Mouse (Mus musculus) spleen, postnatal 36 days (tissue): ENCODE measurements at regions not wholly inside any gene's neighbourhood (a gene's known extent, or its start where the extent isn't known, plus 50 kb on each side); places are given as distances from the start of the nearest gene placed in this dataset.

Experiments
- DNase-seq, 2 experiments: peaks; one replicate each; pipeline ENCODE4 v3.0.0; 2022; ENCODE audit warnings: low spot score in 2 of 2, mixed read lengths in 1 of 2

DNA sequence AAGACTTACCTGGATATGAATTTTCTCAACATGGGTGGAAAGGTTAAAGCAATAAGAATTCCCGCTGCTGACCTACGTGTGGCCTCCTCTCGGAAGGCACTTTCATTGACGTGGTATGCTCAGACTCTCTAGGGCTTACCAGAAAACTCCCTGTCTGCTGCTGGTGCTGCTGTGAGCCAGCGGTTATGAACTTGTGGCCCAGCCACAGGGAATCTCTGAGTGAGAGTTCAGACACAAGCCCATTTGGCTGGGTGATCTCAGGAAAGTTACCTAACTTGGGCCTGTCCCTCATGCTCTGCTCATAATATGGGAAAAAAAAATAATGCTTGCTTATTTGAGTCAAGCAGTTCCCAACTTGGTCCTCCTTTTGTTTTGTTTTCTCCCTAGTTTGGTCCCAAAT, 459.5 kb upstream of the Adamts5 start:
- DNase-seq: no peak

GRCm38 (mm10) chr16:86355036-86355435, 453.4 kb upstream of the Adamts5 start:
- no peak for DNase-seq

- no peak for DNase-seq
Measured at GRCm38 (mm10) chr16:86347753-86348152, 446.1 kb upstream of the Adamts5 start.

DNA sequence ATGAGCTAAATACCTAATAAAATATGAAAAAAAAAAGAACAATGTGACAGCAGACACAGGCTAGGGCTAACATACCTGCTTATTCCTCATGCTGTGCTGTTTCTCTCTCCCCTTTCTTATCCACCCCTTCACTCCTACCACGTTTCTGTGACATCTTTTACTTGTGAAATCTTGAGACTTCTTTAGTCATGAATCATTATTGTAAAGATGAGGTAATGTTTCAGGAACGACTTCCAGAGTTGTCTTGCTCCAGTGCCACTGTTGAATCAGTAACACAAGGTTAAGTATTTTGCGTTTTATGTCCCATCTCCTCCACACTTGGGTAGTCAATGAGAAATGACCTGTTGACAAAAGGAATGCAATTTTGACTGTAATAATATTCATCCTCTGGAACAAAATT, 445.3 kb upstream of the Adamts5 start:
- no peak for DNase-seq

DNA sequence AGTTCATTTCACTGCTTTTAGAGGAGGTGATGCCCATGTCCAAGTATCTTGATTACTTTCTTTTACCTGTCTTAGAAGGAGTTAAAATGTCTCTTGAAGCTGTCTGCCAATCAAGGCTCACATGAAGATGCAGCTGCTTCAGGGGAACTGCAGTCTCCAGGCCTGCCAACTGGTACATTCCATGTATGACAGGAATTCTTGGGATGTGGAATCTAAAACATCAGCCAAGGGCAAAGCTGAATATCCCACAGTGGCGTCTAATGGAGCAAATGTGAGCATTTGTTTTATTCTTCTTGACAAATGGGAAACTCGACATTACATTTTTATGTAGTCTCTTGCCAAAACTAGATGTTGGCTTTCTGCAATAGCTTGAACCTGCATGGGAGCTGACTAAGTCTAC, 438.7 kb upstream of the Adamts5 start:
- no peak for DNase-seq

DNA sequence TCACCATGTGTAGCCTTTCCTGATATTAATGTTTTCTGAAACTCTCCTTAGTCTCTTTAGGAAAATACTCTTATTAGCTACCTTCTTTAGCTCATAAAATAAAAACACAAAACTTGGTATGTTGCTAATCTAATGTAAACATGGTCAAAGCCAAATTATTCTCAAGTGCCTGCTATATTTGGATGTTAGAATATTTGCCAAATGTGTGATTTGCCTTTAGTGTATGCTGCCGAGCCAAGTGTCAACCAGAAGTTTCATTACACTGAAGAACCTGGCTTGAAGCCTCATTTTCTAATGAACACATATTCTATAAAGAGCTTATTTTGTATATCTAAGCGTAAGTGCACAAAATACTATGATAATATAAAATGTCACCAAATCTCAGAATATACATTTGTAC, 423.8 kb upstream of the Adamts5 start:
- DNase-seq: no peak

DNA sequence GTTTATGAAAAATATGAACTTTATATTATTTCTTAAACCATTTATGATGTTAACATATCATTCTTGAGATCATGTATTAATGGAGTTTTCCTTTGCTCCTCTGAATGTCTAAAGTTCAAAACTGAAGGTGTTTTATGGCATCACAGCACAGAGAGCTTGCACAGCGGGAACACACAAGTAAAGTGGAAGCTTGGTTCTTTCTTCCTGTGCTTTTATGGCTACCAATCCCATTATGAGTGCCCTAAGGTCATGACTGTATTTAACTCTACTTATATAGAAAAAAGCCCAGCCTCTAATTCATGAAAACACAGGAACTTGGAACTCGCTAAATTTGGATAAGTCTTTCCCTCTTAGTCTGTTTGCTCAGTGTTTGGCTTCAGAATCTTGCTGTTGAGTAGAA, 417.3 kb upstream of the Adamts5 start:
- DNase-seq: no peak

GRCm38 (mm10) chr16:86309696-86310095, 408.1 kb upstream of the Adamts5 start:
- DNase-seq: no peak

DNA sequence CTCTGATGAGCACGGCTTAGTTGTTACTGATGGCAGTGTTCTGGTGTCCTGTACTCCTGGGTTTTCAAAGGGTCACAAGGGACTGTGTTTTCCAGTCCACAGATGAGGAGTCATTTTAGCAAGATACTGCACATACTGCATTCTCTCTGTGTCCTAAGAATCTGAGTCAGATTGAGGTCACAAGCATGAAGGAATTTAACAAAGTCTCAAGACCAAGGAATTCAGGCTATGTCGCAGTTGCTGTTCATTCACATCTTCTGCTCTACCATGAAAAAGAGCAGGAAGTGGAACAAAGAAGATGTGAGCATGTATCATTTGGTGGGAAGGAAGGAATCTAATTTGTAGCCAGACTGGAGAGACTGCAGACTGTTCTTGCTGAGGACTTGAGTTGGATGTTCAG, 402.2 kb upstream of the Adamts5 start:
- no peak for DNase-seq

GRCm38 (mm10) chr16:86302451-86303145, 401.0 kb upstream of the Adamts5 start:
- DNase-seq: no peak

DNA sequence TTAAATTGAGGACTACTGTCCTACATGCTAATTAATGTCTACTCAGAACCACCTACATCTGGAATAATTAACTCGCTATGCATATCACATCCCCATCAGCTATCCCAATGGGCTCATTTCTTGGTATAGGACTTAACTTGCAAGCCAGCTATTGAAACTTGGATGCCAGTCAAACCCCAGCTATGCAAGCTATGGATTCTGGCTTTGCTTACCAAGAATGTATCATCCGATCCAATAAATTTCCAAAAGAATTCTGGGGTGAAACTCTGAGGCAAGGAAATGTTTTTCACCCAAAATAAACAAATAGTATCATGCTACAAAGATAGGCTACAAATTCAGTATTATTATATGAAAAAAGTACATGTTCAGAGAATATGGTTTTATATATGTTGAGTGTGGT, 392.8 kb upstream of the Adamts5 start:
- DNase-seq: no peak

GRCm38 (mm10) chr16:86281326-86281725, 379.7 kb upstream of the Adamts5 start:
- no peak for DNase-seq

- no peak for DNase-seq
Measured at GRCm38 (mm10) chr16:86277031-86277430, 375.4 kb upstream of the Adamts5 start.

GRCm38 (mm10) chr16:86261612-86262011, 360.0 kb upstream of the Adamts5 start:
- no peak for DNase-seq

DNA sequence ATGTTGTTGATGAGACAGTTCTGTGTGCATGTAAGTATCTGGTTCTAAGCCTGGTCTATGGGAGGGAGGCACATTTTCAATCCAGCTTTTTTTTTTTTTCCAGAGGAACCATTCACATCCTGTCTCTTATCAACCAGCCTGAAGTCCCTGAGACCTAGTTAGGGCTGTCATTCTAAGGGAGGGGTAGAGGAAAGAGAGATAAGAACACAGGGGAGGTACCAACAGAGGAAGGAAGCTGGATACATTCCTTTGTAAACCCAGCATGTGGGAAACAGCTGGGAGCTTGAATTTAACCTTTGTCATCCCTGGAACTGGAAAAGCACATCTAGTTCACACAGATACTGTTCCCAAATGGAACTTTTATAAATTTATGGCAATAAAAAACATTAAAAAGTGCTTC, 351.0 kb upstream of the Adamts5 start:
- no peak for DNase-seq

GRCm38 (mm10) chr16:86250021-86250420, 348.4 kb upstream of the Adamts5 start:
- DNase-seq: no peak

- no peak for DNase-seq
Measured at GRCm38 (mm10) chr16:86244191-86244590, 342.6 kb upstream of the Adamts5 start.

- no peak for DNase-seq
Measured at GRCm38 (mm10) chr16:86242766-86243510, 341.3 kb upstream of the Adamts5 start.

- no peak for DNase-seq
Measured at GRCm38 (mm10) chr16:86222997-86223396, 321.4 kb upstream of the Adamts5 start.

GRCm38 (mm10) chr16:86210547-86210946, 308.9 kb upstream of the Adamts5 start:
- no peak for DNase-seq

DNA sequence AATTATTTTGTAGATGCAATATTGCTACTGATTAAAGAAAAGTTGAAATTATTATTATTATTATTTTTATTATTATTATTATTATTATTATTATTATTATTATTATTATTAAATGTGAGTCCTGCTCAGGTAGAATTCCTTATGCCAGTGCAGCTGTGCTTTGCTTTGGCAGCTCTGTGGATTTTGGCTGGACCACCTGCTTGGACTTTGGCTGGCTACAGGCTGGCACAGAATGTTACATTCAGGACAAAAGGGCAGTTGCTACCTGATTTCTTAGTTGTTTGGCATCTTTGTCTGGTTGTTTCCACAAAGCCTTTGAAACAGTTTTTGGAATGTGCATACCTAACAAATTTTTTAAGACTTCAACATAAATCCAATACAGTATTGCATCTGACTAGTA, 307.7 kb upstream of the Adamts5 start:
- no peak for DNase-seq

GRCm38 (mm10) chr16:86189874-86190273, 288.2 kb upstream of the Adamts5 start:
- no peak for DNase-seq

- no peak for DNase-seq
Measured at GRCm38 (mm10) chr16:86188966-86189365, 287.3 kb upstream of the Adamts5 start.
